ENCODE assay signal across 9 mouse cellular contexts in the genomic region with DNA sequence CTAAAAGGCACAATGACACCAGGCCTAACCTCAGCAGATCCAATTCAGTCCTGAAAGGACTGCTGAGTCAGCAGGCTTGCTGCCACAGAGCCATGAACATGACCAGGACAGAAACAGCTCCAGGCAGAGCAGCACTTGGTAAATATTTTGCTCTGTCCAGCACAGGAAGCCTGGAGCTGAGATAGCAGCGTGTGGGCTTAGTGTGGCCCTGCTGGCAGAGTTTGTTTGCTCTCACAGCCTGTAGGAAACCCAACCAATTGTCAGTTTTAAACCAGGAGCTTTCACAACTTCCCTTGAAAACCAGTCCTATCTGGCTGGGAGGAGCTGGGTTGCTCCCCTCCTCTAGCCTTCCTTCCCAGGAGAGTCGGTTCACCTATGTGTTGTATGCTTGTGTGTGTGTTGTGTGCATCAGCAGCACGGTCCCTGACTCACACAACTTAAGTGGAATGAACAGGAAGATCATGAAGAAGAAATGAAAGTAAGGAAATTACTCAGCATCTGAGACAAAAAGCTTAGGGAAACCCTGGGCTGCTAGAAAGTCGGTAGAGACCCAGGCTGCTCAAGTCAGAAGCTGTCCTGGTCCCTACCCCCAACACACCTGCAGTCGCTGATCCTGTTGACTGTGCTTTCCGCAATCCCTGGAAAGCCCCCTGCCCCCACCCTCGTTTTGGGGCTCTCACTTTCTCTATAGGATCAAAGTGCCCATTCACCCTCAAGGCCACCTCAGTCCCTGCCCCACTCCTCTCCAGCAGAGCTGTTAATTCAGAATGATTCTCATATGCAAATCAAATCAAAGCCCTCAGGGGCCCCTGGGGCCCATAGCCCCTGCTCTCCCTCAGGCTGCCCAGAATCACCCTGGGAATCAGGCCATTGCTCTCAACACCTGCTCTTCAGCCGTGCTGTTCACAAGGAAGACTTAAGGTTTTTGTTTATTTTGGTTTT. TPM values are rescaled to one million over a fixed set of nuclear protein-coding genes. Genes with fewer than 3 reads are reported as not detected.
DNase-seq lines count a peak whose midpoint lies in the region; ATAC-seq and TF ChIP-seq lines count a peak whose summit lies in the region.
"Had no signal": no experiment of that assay in that cellular context is flagged by ENCODE, and none has a peak within 500 bp of the region (broad histone marks: within the 10 kb centered on the region; RNA-seq: fewer than 3 reads in every experiment).

No protein-coding gene starts in this region.

- no peak overlapping the region for H3K4me3 ChIP-seq in thymus, adult 2 months (ENCODE audit: control insufficient read depth, insufficient read depth, low read length)
- no peak overlapping the region for H3K4me3 ChIP-seq in embryonic facial prominence, embryonic 13.5 days
- no peak overlapping the region for H3K4me3 ChIP-seq in liver, adult 2 months (ENCODE audit: insufficient read depth, low read depth, low read length)
- no peak overlapping the region for H3K4me3 ChIP-seq in neural tube, embryonic 13.5 days
- H3K4me3 ChIP-seq: embryonic facial prominence, embryonic 12.5 days had no signal

- no peaks in the 10 kb centered on the region for H3K79me2 ChIP-seq in liver, adult 2 months (ENCODE audit: control insufficient read depth, insufficient read depth, low read length)

- peak overlapping the region; percentile 41 for H3K27ac ChIP-seq in thymus, adult 2 months (ENCODE audit: control insufficient read depth, insufficient read depth, low read length)
- H3K27ac ChIP-seq in embryonic facial prominence, embryonic 13.5 days: 0 out of 2 replicates have a peak overlapping the region, but pooled peaks have one; percentile 22
- H3K27ac ChIP-seq in liver, adult 2 months (replicated peaks; ENCODE audit: insufficient read depth, low read depth, low read length): peak overlapping the region; percentile 60
- H3K27ac ChIP-seq in neural tube, embryonic 13.5 days (replicated peaks): peak overlapping the region; percentile 46
- H3K27ac ChIP-seq: embryonic facial prominence, embryonic 12.5 days had no signal

- WGBS in thymus, adult 2 months: 6% methylated on average over 8 of the region's 8 CpGs
- 7% methylated on average over 8 of the region's 8 CpGs for WGBS in embryonic facial prominence, embryonic 13.5 days
- WGBS in liver, adult 2 months: 14% methylated on average over 8 of the region's 8 CpGs
- WGBS in neural tube, embryonic 13.5 days: 4% methylated on average over 8 of the region's 8 CpGs

- no peaks in the 10 kb centered on the region for H3K9me3 ChIP-seq in embryonic facial prominence, embryonic 13.5 days
- H3K9me3 ChIP-seq in neural tube, embryonic 13.5 days: no peaks in the 10 kb centered on the region
- H3K9me3 ChIP-seq: embryonic facial prominence, embryonic 12.5 days had no signal

- TF ChIP-seq POLR2A in thymus, adult 2 months (IDR thresholded peaks at IDR 0.05; ENCODE audit: control insufficient read depth, extremely low read depth, insufficient read depth, low read length, poor library complexity): no peak
- no peak for TF ChIP-seq POLR2A in liver, adult 2 months (IDR thresholded peaks at IDR 0.05; ENCODE audit: extremely low read depth, insufficient read depth, low read length)

- H3K27me3 ChIP-seq in thymus, adult 2 months (ENCODE audit: control insufficient read depth, insufficient read depth, low read length): no peaks in the 10 kb centered on the region
- no peaks in the 10 kb centered on the region for H3K27me3 ChIP-seq in embryonic facial prominence, embryonic 13.5 days
- H3K27me3 ChIP-seq in liver, adult 2 months (ENCODE audit: control insufficient read depth, insufficient read depth, low read length): no peaks in the 10 kb centered on the region
- H3K27me3 ChIP-seq in neural tube, embryonic 13.5 days: no peaks in the 10 kb centered on the region
- H3K27me3 ChIP-seq: embryonic facial prominence, embryonic 12.5 days had no signal

- 0 out of 2 replicates have a peak overlapping the region, but pooled peaks have one; percentile 49 for H3K9ac ChIP-seq in embryonic facial prominence, embryonic 13.5 days
- H3K9ac ChIP-seq in liver, adult 2 months (ENCODE audit: low read depth, low read length): peak overlapping the region; percentile 29; the same call in 1 of the 2 replicates
- peak overlapping the region; percentile 50 for H3K9ac ChIP-seq in neural tube, embryonic 13.5 days
- H3K9ac ChIP-seq: embryonic facial prominence, embryonic 12.5 days had no signal

- H3K4me1 ChIP-seq in thymus, adult 2 months (replicated peaks; ENCODE audit: control insufficient read depth, insufficient read depth, low read length): peaks cover 31% of the 10 kb centered on the region
- H3K4me1 ChIP-seq in embryonic facial prominence, embryonic 13.5 days: peaks cover 15% of the 10 kb centered on the region
- H3K4me1 ChIP-seq in liver, adult 2 months (ENCODE audit: control insufficient read depth, insufficient read depth, low read length): peaks cover 17% of the 10 kb centered on the region
- peaks cover 13% of the 10 kb centered on the region for H3K4me1 ChIP-seq in neural tube, embryonic 13.5 days (replicated peaks)

- intact Hi-C loops in heart, postnatal 36 days (cut with DNase I): no loop called here

- H3K36me3 ChIP-seq in thymus, adult 2 months (ENCODE audit: control insufficient read depth, insufficient read depth, low read length): no peaks in the 10 kb centered on the region
- no peaks in the 10 kb centered on the region; the same call in 1 of the 2 replicates for H3K36me3 ChIP-seq in embryonic facial prominence, embryonic 13.5 days
- H3K36me3 ChIP-seq in liver, adult 2 months (ENCODE audit: control insufficient read depth, insufficient read depth, low read length): no peaks in the 10 kb centered on the region
- no peaks in the 10 kb centered on the region for H3K36me3 ChIP-seq in neural tube, embryonic 13.5 days
- H3K36me3 ChIP-seq: embryonic facial prominence, embryonic 12.5 days had no signal

- TF ChIP-seq CTCF in thymus, adult 2 months (IDR thresholded peaks at IDR 0.05; ENCODE audit: borderline replicate concordance, control insufficient read depth, extremely low read depth, insufficient read depth, low read length, poor library complexity): no peak
- no peak for TF ChIP-seq CTCF in liver, adult 2 months (IDR thresholded peaks at IDR 0.05; ENCODE audit: low read depth, low read length)

- no peak overlapping the region for H3K4me2 ChIP-seq in embryonic facial prominence, embryonic 13.5 days
- H3K4me2 ChIP-seq in neural tube, embryonic 13.5 days: no peak overlapping the region
- H3K4me2 ChIP-seq: embryonic facial prominence, embryonic 12.5 days had no signal

- DNase-seq in thymus, adult 2 months: no peak
- no peak for DNase-seq in thymus, postnatal 36 days
- DNase-seq in heart, postnatal 36 days: peak; percentile 20 to 37
- DNase-seq in liver, adult 2 months (ENCODE audit: extremely low read depth, low read depth, low spot score): peak; percentile 90
- DNase-seq in layer of hippocampus, postnatal 10 days (ENCODE audit: low spot score in 2 of 2): no peak
- no peak for DNase-seq in urinary bladder, postnatal 25 days (ENCODE audit: low spot score)

- ATAC-seq in embryonic facial prominence, embryonic 13.5 days (ENCODE audit: insufficient number of reproducible peaks, insufficient read depth, low FRiP score, low TSS enrichment, low read depth): no peak
- ATAC-seq in neural tube, embryonic 13.5 days (ENCODE audit: low read depth): peak; percentile 43; the same call in 1 of the 2 replicates

RNA-seq across cellular contexts. Expression of a gene that starts 9.7 kb away (rescaled TPM):
- polyA plus RNA-seq in thymus, adult 2 months (2012; rRNA removed): 18.6 and 20.4 TPM in 2 replicates
- polyA plus RNA-seq in embryonic facial prominence, embryonic 13.5 days (2015; fragmentation: Nextera tagmentation; extraction: Ambion mirVana): 42.5 and 43.0 TPM in 2 replicates
- 10 to 100 TPM; 34.6 to 36.2 TPM for total RNA-seq in heart, postnatal 36 days (2021)
- total RNA-seq in liver, adult 2 months (2014; rRNA removed): 16.1 and 16.7 TPM in 2 replicates
- polyA plus RNA-seq in liver, adult 2 months (2012; rRNA removed): 7.3 and 8.1 TPM in 2 replicates
- polyA plus RNA-seq in neural tube, embryonic 13.5 days (2015; fragmentation: Nextera tagmentation; extraction: Ambion mirVana): 26.4 and 29.2 TPM in 2 replicates
- 10 to 100 TPM; 32.5 to 33.6 TPM for total RNA-seq in layer of hippocampus, postnatal 10 days (2021)

RNA-seq across cellular contexts. Expression of a gene that starts 22.0 kb away (rescaled TPM):
- 418 and 466 TPM in 2 replicates for polyA plus RNA-seq in thymus, adult 2 months (2012; rRNA removed)
- polyA plus RNA-seq in embryonic facial prominence, embryonic 13.5 days (2015; fragmentation: Nextera tagmentation; extraction: Ambion mirVana): 447 and 551 TPM in 2 replicates
- total RNA-seq in heart, postnatal 36 days (2021): 100 to 1,000 TPM; 239 to 270 TPM
- total RNA-seq in liver, adult 2 months (2014; rRNA removed): 474 and 504 TPM in 2 replicates
- 162 and 170 TPM in 2 replicates for polyA plus RNA-seq in liver, adult 2 months (2012; rRNA removed)
- polyA plus RNA-seq in neural tube, embryonic 13.5 days (2015; fragmentation: Nextera tagmentation; extraction: Ambion mirVana): 265 and 313 TPM in 2 replicates
- total RNA-seq in layer of hippocampus, postnatal 10 days (2021): 100 to 1,000 TPM; 322 to 405 TPM

RNA-seq across cellular contexts. Expression of a gene that starts 44.2 kb away (rescaled TPM):
- polyA plus RNA-seq in thymus, adult 2 months (2012; rRNA removed): 140 and 171 TPM in 2 replicates
- polyA plus RNA-seq in embryonic facial prominence, embryonic 13.5 days (2015; fragmentation: Nextera tagmentation; extraction: Ambion mirVana): 59.5 and 59.9 TPM in 2 replicates
- 10 to 100 TPM; 19.8 to 22.2 TPM for total RNA-seq in heart, postnatal 36 days (2021)
- total RNA-seq in liver, adult 2 months (2014; rRNA removed): 20.3 and 21.0 TPM in 2 replicates
- 28.8 and 41.0 TPM in 2 replicates for polyA plus RNA-seq in liver, adult 2 months (2012; rRNA removed)
- 59.0 and 65.1 TPM in 2 replicates for polyA plus RNA-seq in neural tube, embryonic 13.5 days (2015; fragmentation: Nextera tagmentation; extraction: Ambion mirVana)
- total RNA-seq in layer of hippocampus, postnatal 10 days (2021): 10 to 100 TPM; 76.2 to 81.0 TPM

RNA-seq across cellular contexts. Expression of a gene that starts 58.8 kb away (rescaled TPM):
- polyA plus RNA-seq in thymus, adult 2 months (2012; rRNA removed): 214 and 224 TPM in 2 replicates
- 105 and 117 TPM in 2 replicates for polyA plus RNA-seq in embryonic facial prominence, embryonic 13.5 days (2015; fragmentation: Nextera tagmentation; extraction: Ambion mirVana)
- total RNA-seq in heart, postnatal 36 days (2021): 10 to 100 TPM; 33.3 to 34.7 TPM
- total RNA-seq in liver, adult 2 months (2014; rRNA removed): 21.8 and 25.9 TPM in 2 replicates
- polyA plus RNA-seq in liver, adult 2 months (2012; rRNA removed): 113 and 116 TPM in 2 replicates
- 187 and 199 TPM in 2 replicates for polyA plus RNA-seq in neural tube, embryonic 13.5 days (2015; fragmentation: Nextera tagmentation; extraction: Ambion mirVana)
- total RNA-seq in layer of hippocampus, postnatal 10 days (2021): 100 to 1,000 TPM; 113 to 119 TPM

Comparison
In these comparisons a context has a peak if more than half of its experiments do, and no peak if none do; other contexts are left out.
1. DNase-seq: peak in heart, postnatal 36 days (2 of 2) and liver, adult 2 months (single experiment); none in thymus, adult 2 months (single experiment), thymus, postnatal 36 days (0 of 2), layer of hippocampus, postnatal 10 days (0 of 2) and urinary bladder, postnatal 25 days (single experiment).
2. Peak in every context shown above with its lines, with median percentiles within 50 percentile points of each other: H3K27ac ChIP-seq and H3K9ac ChIP-seq.